Mouse (Mus musculus) v-Abl transformed pro-B cells (cell line): ENCODE results near the gene Ggn.
"Not testable (repeated sequence)": the region's sequence is repeated elsewhere in the genome, so short reads cannot be mapped to it uniquely, and the experiment has no call there.

Experiments
- in situ Hi-C, 2 experiments: fragments of 400-800 bp; cut with MboI; formaldehyde crosslinking; loops; one replicate each; pipeline ENCODE4 v1.15.1; 2025; ENCODE audit not compliant: unreplicated experiment in 2 of 2

Ggn gene

DNA sequence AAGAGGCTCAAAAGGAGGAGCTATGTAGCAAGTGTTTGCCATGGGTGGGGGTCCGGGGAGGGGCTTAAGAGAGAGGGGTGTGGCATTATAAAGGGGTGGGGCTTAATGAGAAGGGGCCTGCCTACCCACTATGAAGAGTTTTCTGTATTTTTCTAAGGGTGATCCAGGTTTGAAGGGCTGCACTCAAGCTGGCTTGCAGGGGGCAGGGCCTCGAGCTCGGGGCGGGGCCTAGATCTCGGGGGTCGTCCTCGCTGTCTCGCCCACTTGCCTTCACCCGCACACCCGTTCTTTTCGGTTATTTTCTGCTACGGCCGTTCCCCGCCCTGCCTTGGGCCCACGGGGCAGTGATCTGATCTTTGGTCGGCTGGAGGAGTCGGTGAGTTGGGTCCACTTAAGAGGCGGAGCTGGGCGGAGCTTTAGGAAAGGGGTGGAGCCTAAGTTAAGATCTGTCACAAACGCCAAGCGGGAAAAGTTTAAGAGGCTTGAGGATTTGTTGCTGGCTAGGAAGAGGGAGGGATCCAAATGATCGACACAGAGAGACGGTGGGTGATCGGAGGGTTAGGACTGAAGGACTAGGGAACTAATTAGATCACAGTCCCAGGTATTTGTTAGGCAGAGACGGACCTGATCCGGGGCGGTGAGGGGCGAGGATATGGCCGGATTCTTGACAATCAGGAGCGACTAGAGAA lies at the start of gene Ggn, which contains the start of gene Spred3:
Ggn (plus strand) TSS at position 145 of the 689 bp plus-strand sequence.
Spred3 (minus strand) TSS at position 346 of the 689 bp plus-strand sequence.
- in situ Hi-C loops, result loop anchor here (10.0 kb wide), 2 partner anchors 75 to 185 kb away; partner anchors contain the start of genes 2200002D01Rik (in 1 of the 2), Eif3k (in 1 of the 2) and Map4k1 (in 1 of the 2)

DNA sequence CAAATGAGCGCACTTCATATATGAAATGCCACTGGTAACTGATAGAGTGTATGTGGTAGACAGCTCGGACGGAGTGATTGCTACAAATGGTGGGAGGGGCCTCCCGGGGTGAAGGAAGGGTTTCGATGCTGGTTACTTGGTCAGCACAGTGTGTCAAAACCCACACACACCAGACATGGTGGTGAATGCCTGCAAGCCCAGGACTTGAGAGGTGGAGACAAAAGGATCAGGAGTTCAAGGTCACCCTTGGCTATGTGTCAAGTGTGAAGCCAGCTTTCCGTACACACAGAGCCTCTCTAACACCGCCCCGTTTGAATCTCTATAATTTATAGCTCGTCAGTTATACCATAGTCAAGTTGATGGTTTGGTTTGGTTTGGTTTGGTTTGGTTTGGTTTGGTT lies 47.2 kb upstream of the Ggn start:
- in situ Hi-C loops, result no loop called here

DNA sequence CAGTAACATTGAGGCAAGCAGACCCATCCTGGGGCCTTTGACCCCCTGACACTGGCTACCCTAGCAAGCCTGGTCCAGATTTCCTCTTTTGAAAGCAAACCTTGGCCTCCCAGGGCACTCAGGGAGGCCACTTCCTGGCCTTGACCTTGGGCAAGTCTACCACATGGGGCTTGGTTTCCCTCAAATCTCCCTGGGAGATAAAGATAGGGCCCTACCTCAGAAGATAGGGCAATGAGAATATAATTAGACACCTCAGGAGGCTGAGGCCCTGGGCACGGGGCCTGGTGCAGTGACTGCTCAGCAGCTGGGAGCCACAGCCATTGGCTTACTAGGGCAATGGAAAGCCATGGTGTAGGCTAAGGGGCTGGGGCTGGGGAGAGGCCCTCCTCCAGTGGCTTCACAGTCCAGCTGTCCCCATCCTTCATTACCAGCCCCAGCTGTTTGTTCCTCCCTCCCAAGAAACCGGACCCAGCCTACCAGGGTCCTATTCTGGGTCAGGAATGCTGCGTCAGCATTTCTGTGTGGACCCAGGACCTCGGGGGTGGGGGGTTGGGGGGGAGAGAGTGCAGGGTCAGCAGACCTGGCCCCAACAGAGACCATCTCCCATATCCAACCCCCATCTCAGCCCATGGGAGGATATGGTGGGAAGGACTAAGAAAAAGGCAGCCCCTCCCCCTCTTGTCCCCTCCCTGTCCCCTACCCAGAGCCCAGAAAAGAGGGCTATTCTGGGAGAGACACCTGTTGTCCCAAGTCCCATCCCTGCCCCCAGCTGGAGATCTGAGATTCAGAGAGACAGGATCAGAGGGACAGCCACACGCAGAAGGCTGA lies 46.3 kb upstream of the Ggn start:
- in situ Hi-C loops, result no loop called here

DNA sequence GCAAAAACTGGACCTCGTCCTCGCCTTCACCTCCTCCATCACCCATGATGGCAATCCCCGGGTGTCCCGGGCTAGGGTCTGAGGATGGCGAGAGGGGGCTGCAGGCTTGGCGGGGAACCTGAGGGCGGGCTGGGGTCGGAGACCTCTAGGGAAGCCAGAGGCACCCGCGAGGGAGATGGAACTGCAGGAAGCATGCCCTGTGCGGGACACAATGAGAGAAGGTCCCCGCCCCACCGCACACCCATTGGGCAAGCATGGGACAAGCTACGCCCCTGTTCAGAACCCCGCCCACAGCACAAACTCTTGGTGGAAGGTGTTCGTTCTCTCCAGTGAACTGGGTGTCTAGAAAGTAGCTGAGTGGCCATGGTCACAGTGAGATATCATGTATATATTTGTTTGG lies 45.0 kb upstream of the Ggn start, which contains the start of gene Ryr1:
Ryr1 (minus strand) TSS at position 210 of the 400 bp plus-strand sequence.
- in situ Hi-C loops, result loop anchor here (5.0 kb wide), 6 partner anchors 52 to 402 kb away; partner anchors contain the start of genes 2200002D01Rik (in 1 of the 2), Dpf1 (in 1 of the 2) and Ppp1r14a (in 1 of the 2)

DNA sequence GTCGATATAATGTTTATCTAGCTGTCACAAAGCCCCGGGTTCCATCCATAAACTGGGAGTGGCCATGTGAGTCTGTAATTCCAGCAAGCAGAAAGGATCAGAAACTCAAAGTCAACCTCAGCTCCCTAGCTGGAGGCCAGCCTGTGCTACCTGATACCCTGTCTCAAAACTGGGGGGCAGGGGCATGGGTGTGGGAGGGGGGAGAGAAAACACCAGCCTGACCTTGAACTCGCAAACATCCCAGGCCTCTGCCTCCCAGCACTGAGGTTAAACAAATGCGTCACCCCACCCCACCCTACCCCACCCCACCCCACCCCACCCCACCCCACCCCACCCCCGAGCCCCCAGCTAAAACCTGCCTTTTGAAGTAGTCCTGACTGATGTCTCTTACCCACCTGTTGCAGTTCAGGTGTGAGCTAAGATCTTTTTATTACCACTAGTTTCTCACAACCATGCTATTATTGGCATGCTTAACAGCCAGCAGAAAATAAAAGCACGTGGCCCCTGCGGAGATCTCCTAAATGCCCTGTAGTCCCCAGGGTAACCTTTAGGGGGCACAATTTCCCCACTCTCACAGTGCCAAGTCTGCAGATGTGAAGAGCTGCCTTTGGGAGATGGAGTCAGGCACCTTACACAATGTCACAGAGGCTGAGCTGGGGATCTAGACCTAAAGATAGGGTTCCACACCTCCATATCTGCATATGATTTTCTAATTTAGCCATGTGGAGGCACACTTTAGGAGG lies 43.7 kb upstream of the Ggn start:
- in situ Hi-C loops, result loop anchor here (5.0 kb wide), 6 partner anchors 51 to 401 kb away; partner anchors contain the start of genes 2200002D01Rik (in 1 of the 2), Dpf1 (in 1 of the 2) and Ppp1r14a (in 1 of the 2)

DNA sequence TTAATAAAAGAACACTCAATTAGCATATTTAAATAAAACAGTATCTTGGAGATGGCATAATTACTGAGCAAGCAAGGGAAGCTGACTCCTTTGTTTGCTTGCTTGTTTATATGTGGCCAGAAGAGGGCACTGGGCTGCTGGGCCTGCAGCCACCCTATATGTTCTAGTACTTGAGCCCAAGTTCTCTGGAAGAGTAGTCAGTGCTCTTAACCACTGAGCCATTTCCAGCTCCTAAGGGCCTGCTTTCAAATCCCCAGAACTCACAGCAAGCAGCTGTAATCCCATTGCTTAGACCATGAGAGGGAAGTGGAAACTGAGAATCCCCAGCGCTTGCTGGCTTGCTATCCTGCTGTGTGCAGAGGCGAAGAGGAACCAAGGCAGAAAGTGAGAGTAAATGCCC lies 41.3 kb upstream of the Ggn start:
- in situ Hi-C loops, result loop anchor here (5.0 kb wide), 6 partner anchors 49 to 399 kb away; partner anchors contain the start of genes 2200002D01Rik (in 1 of the 2), Dpf1 (in 1 of the 2) and Ppp1r14a (in 1 of the 2)

DNA sequence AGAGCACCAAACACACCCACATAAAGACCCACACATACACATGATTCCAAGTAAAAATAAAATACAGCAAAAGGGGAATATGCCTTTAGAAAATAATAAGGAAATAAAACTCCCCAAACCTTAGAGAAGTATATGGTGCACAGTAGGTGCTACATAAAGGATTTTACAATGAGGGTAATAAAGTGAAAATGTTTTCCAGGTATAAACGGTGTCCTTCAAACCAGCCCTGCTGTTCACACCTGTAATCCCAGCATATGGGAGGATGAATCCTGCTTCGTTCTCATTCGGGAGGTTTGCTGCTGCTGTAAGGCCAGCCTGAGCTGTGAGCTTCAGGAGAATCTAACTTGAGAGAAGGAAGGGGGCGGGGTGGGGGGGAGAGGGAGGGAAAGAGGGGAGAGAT lies 35.8 kb upstream of the Ggn start:
- in situ Hi-C loops, result no loop called here

DNA sequence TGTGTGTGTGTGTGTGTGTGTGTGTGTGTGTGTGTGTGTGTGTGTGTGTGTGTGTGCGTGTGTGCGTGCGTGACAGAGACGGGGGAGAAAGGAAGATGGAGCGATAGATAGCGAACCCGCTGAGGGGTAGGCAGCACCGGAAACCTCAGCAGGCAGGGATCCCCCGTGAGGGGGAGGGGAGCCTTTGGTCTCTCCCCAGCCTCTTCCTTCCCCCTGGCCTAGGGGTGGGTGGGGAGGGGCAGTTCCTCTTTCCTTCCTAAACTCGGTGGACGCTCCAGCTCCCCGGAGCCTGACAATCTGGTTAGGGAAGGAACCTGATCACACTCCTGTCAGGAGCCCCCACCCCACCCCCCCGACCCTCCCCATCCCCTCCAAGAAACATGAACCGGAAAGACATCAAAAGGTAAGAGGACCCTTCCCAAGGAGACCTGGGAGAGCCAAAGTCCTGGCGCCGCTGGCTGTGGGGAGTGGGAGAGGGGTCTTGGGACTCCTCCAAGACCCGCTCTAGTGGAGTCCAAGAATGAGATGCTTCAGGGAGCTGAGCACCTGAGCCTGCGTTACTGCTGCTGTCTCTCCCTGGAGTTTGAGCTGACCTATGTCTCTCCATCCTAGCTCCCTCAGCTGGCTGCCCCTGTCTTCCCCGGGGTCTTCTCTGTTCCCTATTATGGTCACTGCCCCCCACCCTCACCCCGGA lies 35.2 kb upstream of the Ggn start, which contains the start of gene Rasgrp4:
Rasgrp4 (plus strand) TSS at position 159 of the 694 bp plus-strand sequence.
- in situ Hi-C loops, result no loop called here

DNA sequence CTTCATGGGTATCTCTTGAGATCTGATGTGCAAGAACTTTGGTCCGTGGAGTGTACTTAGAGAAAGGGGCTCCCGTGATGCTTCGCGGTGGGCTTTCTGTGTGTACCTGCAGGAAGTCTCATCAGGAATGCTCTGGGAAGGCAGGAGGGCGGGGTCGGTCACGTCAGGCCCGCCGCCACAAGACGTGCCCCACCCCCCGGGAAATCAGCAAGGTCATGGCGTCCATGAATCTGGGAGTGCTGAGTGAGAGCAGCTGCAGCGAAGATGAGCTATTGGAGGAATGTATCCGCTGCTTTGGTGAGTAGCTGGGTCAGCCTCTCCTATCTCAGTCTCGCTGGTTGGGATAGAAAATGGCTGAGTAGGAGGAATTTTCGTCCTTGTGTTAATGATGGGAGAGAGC lies 32.6 kb upstream of the Ggn start:
- in situ Hi-C loops, result no loop called here

DNA sequence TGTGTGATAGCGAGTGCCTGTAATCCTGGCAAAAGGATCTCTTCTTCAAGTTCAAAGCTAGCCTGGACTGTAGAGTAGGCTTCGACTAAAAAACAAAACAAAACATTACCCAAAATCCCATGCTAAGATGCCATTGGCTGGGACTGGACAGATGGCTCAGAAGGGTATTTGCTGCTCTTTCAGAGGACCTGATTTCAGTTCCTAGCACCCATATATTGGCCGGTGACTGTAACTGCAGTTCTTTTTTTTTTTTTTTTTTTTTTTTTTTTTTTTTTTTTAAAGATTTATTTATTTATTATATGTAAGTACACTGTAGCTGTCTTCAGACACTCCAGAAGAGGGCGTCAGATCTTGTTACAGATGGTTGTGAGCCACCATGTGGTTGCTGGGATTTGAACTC lies 30.8 kb upstream of the Ggn start:
- in situ Hi-C loops, result not testable (repeated sequence)

DNA sequence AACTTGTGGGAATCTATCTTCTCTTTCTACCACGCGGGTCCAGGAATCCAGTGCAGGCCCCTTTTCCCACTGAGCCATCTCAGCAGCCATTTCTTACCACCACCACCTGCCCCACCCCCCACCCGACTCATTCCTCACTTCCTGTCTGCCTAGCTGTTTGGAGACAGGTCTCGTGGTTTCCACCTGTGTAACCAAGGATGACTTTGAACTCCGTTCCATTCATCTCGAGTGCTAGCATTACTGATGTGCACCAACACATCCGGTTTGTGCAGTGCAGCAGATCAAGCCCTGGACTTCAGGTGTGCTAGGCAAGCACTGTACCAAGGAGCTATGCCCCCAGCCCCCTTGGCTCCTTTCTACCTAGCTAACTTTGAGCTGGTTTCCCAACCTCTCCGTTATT lies 28.6 kb upstream of the Ggn start:
- in situ Hi-C loops, result no loop called here

DNA sequence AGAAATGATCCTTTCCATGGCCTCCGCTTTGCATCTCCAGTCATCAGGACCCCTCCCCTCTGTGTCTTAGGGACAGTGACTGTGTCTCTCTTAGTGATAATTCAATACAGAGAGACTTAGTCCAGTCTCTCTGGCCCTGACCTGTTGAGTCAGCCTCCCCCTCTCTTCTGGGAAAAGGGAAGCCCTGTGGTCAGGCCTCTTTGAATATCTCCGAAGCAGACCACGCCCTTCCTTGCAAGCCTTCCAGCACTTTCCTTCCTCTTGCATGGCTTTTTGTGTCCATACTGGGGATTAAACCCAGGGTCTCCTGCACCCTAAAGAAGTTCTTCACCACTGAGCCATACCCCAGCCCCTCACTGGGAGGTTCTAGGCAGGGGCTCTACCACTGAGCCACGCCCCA lies 26.0 kb upstream of the Ggn start:
- in situ Hi-C loops, result no loop called here

DNA sequence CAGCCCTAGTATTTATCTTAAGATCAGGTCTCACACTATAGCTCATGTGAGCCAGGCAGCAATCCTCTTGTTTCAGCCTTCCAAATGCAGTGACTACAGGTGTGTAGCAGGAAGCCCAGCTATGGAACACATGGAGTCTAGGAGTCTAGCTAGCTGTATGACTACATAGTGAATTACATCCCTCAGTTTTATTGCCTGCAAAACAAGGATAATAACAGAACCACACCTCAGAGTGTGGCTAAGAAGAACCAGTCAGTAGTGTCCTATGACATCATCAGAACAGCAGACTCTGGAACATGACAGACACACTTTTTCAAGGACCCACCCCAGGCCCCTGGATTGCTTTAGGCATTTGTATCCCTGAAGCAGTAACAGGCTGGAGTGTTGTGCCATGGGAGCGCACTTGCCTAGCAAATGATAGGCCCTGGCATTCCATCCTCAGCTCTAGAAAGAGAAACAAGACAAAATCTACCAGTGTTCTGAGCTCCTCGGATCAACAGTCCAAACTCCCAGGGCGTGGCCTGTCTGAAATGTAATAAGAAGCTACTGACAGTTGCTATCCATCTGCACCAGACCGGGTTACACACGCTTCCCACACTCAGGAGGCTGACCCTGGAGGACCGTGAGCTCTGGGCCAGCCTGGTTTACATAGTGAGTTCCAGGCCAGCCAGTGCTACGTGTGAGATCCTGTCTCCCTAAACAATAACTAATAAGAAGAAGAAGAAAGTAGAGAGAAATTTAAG lies 23.2 kb upstream of the Ggn start:
- in situ Hi-C loops, result no loop called here

DNA sequence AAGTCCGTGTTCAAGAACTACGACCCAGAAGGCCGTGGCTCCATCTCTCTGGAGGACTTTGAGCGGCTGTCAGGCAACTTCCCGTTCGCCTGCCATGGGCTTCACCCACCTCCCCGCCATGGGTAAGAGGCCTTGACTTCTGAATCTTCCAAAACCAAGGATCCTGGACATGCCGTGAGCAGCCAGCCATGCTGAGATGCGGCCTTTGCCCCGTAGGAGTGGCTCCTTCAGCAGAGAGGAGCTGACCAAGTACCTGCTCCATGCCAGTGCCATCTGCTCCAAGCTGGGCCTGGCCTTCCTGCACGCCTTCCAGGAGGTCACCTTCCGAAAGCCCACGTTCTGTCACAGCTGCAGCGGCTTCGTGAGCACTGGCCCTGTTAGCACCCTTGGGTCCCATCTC lies 21.2 kb upstream of the Ggn start:
- in situ Hi-C loops, result no loop called here

DNA sequence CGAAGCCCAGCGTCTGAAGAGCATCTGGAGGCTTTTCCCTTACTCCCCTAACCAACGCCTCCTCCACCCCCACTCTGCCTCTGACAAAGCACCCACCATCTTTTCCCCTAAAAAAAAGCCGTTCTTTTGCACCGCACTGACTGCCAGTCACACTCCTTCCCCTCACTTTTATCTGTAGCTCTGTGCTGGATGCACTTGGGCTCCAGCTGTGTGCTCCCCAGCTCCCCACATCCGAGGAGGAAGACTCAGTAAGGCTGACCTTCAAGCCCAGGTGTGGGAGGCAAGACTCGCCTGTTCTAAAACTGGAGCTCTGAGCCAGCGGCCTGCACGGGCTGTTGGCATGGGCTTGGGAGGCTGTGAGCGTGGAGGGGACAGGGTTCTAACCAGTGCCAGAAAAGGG lies 18.5 kb upstream of the Ggn start:
- in situ Hi-C loops, result no loop called here

DNA sequence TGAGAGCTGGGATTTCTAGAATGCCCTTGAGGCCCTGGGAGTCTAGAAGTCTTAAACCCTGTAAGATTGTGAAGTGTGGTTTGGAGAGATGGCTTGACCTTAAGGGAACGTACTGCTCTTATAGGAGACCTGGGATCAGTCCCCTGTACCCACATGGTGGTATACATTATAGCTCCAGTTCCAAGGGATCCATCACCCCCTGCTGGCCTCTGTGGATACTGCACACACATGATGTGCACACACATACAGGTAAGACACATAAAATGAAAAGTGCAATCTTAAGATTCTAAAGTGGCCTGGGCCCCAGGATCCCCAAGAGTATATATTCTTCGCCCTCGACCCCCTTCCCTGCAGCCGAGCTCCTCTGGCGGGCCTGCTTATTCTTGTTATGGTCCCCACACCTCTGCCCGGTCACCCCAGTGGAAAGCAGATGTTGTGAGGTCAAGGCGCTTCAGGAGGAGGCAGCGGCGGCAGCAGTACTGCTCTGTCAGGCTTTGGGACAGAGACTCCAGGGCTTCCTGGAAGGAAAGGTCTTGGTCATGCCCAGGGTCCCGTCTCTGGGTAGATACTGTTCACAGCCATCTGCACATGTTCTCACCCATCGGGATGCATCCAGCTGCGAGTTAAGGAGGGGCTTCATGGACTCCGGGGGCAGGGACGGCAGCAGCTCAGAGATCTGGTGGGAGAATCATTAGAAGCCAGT lies 15.8 kb upstream of the Ggn start:
- in situ Hi-C loops, result no loop called here

DNA sequence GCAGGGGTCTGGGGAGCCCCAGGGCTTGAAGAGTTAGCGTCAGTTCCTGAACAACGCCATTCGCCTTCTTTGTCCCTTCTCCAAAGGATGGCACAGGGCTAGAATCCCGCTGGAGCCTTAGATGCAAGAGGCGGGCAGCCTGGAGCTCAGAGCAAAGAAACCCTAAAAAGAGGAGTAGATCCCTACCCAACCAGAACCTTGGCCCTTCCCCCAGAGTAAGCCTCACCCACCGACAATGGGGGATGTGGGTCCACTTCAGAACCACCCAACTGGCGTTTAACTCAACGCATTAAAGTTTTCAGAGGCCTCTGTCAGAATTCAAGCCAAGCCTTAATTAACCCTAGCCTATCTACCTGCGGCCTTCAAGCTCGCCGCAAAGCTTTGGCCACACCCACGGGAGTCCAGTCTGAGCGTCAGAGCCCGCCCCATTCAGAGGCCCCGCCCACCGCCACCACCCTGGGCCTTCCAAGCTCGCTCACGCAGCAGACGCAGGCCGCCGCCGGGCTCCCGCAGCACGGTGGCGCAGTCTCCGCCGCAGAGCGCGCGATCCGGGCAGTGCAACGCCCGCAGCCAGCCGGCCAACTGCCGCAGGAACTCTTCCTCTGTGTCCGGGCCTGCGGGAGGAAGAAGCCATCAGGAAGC lies 14.7 kb upstream of the Ggn start:
- in situ Hi-C loops, result no loop called here
